In the genomic region with DNA sequence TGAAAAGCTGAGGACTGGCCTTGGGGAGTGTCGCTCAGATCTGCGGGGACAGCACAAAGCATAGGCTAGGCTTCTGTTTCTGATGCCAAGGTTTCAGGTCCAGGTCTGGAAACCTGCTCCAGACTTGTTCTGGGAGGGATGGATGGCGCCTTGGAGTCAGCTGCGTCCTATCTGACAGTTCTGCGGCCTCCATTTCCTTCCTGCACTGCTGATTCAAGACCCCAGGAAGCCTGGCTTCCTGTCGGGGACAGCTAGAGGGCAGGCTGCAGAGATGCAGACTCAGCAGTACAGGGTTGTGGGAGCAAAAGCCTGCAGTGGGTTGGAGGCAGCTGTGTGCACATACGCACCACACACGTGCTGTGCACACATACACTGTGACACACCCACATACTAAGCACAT, we compare ENCODE assay signal across 8 mouse cellular contexts. TPM values are rescaled to one million over a fixed set of nuclear protein-coding genes. Genes with fewer than 3 reads are reported as not detected.
DNase-seq lines count a peak whose midpoint lies in the region; TF ChIP-seq lines count a peak whose summit lies in the region.

No protein-coding gene starts in this region.

- DNase-seq in CD4-positive helper T cell, adult 2 months (ENCODE audit: low read depth, low spot score): peak; percentile 67
- DNase-seq in heart, embryonic 10.5 days (ENCODE audit: low spot score): no peak
- DNase-seq in kidney, postnatal 25 days: peak; percentile 65 to 83
- peak; percentile 14 to 21 for DNase-seq in natural killer cell, adult 2 months (ENCODE audit: low spot score in 2 of 2)
- no peak for DNase-seq in cerebellum, postnatal 36 days
- no peak for DNase-seq in urinary bladder, postnatal 10 days (ENCODE audit: low spot score)
- no peak for DNase-seq in ovary, adult 18-20 months (ENCODE audit: low spot score)

- H3K9ac ChIP-seq in ES-Bruce4 (ENCODE audit: low read depth, poor library complexity, severe bottlenecking): no peak overlapping the region

- no peaks in the 10 kb centered on the region for H3K9me3 ChIP-seq in ES-Bruce4 (replicated peaks; ENCODE audit: control insufficient read depth, insufficient read depth, low read length, poor library complexity, severe bottlenecking)
- no peaks in the 10 kb centered on the region for H3K9me3 ChIP-seq in heart, embryonic 10.5 days

- no peak overlapping the region for H3K4me3 ChIP-seq in ES-Bruce4 (ENCODE audit: low read depth, low read length)
- H3K4me3 ChIP-seq in heart, embryonic 10.5 days: no peak overlapping the region

- H3K4me1 ChIP-seq in ES-Bruce4 (ENCODE audit: control insufficient read depth, insufficient read depth, low read length): peaks cover 7% of the 10 kb centered on the region
- H3K4me1 ChIP-seq in heart, embryonic 10.5 days: 0 out of 2 replicates have a peak, but pooled peaks cover 5% of the 10 kb centered on the region

- TF ChIP-seq CTCF in ES-Bruce4 (IDR thresholded peaks at IDR 0.05; ENCODE audit: low read depth, low read length): peak; percentile 12

- H3K27ac ChIP-seq in ES-Bruce4 (ENCODE audit: insufficient read depth, low read length): peak overlapping the region; percentile 65
- H3K27ac ChIP-seq in heart, embryonic 10.5 days: peak overlapping the region; percentile 45; the same call in 1 of the 2 replicates

- no peaks in the 10 kb centered on the region for H3K27me3 ChIP-seq in ES-Bruce4 (ENCODE audit: control insufficient read depth, insufficient read depth, low read length, poor library complexity, severe bottlenecking)
- no peaks in the 10 kb centered on the region for H3K27me3 ChIP-seq in heart, embryonic 10.5 days (ENCODE audit: insufficient read depth, poor library complexity, severe bottlenecking)

- TF ChIP-seq EP300 in ES-Bruce4 (IDR thresholded peaks at IDR 0.05; ENCODE audit: insufficient read depth, low read depth, low read length): 0 out of 2 replicates have a peak, but pooled peaks have one; percentile 42

- no peak for TF ChIP-seq POLR2A in ES-Bruce4 (IDR thresholded peaks at IDR 0.05; ENCODE audit: insufficient read depth, low read length)

- no peaks in the 10 kb centered on the region for H3K36me3 ChIP-seq in ES-Bruce4 (ENCODE audit: control insufficient read depth, insufficient read depth, low read length, poor library complexity, severe bottlenecking)
- H3K36me3 ChIP-seq in heart, embryonic 10.5 days: no peaks in the 10 kb centered on the region

- 29% methylated on average over 8 of the region's 8 CpGs for WGBS in heart, embryonic 10.5 days

RNA-seq across cellular contexts. Expression of a gene that starts 18.4 kb away (rescaled TPM):
- 75.1 and 75.2 TPM in 2 replicates for polyA plus RNA-seq in ES-Bruce4 (2011; ENCODE audit: insufficient read depth, insufficient read length, low read depth, missing spikeins)
- 20.9 and 22.4 TPM in 2 replicates for polyA plus RNA-seq in heart, embryonic 10.5 days (2016; fragmentation: Nextera tagmentation; extraction: Ambion mirVana)

RNA-seq across cellular contexts. Expression of a gene that starts 50.0 kb away (rescaled TPM):
- 155 and 167 TPM in 2 replicates for polyA plus RNA-seq in ES-Bruce4 (2011; ENCODE audit: insufficient read depth, insufficient read length, low read depth, missing spikeins)
- 191 and 223 TPM in 2 replicates for polyA plus RNA-seq in heart, embryonic 10.5 days (2016; fragmentation: Nextera tagmentation; extraction: Ambion mirVana)

RNA-seq across cellular contexts. Expression of a gene that starts 58.8 kb away (rescaled TPM):
- polyA plus RNA-seq in ES-Bruce4 (2011; ENCODE audit: insufficient read depth, insufficient read length, low read depth, missing spikeins): 25.4 and 27.1 TPM in 2 replicates
- 6.6 and 11.6 TPM in 2 replicates for polyA plus RNA-seq in heart, embryonic 10.5 days (2016; fragmentation: Nextera tagmentation; extraction: Ambion mirVana)

Comparison
In these comparisons a context has a peak if more than half of its experiments do, and no peak if none do; other contexts are left out.
1. DNase-seq: peak in CD4-positive helper T cell, adult 2 months (single experiment), kidney, postnatal 25 days (2 of 2) and natural killer cell, adult 2 months (2 of 2); none in heart, embryonic 10.5 days (single experiment), cerebellum, postnatal 36 days (0 of 2), urinary bladder, postnatal 10 days (single experiment) and ovary, adult 18-20 months (single experiment).